ENCODE assay signal across 18 mouse cellular contexts in genomic region chr7:114283006-114283405, GRCm38 (mm10).
"Had no signal": no experiment of that assay in that cellular context is flagged by ENCODE, and none has a peak within 500 bp of the region (broad histone marks: within the 10 kb centered on the region; RNA-seq: fewer than 3 reads in every experiment).

No protein-coding gene starts in this region.

- H3K27ac ChIP-seq: kidney, postnatal 0 days; limb, embryonic 12.5 days; limb, embryonic 15.5 days; liver, embryonic 14.5 days; midbrain, embryonic 10.5 days; midbrain, embryonic 13.5 days; neural tube, embryonic 13.5 days had no signal

- H3K4me1 ChIP-seq: limb, embryonic 12.5 days; limb, embryonic 15.5 days; midbrain, embryonic 10.5 days; midbrain, embryonic 13.5 days; neural tube, embryonic 13.5 days had no signal

- DNase-seq: kidney, adult 2 months; kidney, postnatal 36 days; left cerebral cortex, postnatal 4 days; liver, postnatal 0 days; lung, embryonic 14.5 days; lung, postnatal 10 days; lung, postnatal 36 days; thymus, adult 18-20 months; thymus, postnatal 14 days had no signal

- H3K27me3 ChIP-seq: limb, embryonic 12.5 days; limb, embryonic 15.5 days; megakaryocyte, embryonic 14.5 days; midbrain, embryonic 13.5 days; neural tube, embryonic 13.5 days had no signal

- H3K36me3 ChIP-seq: limb, embryonic 12.5 days; limb, embryonic 15.5 days; midbrain, embryonic 10.5 days; midbrain, embryonic 13.5 days; neural tube, embryonic 13.5 days had no signal

- H3K4me3 ChIP-seq: limb, embryonic 12.5 days; limb, embryonic 15.5 days; megakaryocyte, embryonic 14.5 days; midbrain, embryonic 10.5 days; midbrain, embryonic 13.5 days; myocyte; neural tube, embryonic 13.5 days had no signal
